Mouse (Mus musculus) ES-Bruce4 (cell line): ENCODE measurements around the gene Ahcyl1.

Source experiments
- CTCF ChIP-seq: IDR thresholded peaks from one replicate; pipeline ENCODE4 v1.8.1; 2011; ENCODE audit warnings: low read depth, low read length
- EP300 ChIP-seq: IDR thresholded peaks from 2 replicates; pipeline ENCODE4 v1.6.1; 2011; ENCODE audit warnings: low read depth, low read length; ENCODE audit not compliant: insufficient read depth
- POLR2A ChIP-seq: IDR thresholded peaks from one replicate; pipeline ENCODE4 v1.8.1; 2011; ENCODE audit warnings: low read length; ENCODE audit not compliant: insufficient read depth

DNA sequence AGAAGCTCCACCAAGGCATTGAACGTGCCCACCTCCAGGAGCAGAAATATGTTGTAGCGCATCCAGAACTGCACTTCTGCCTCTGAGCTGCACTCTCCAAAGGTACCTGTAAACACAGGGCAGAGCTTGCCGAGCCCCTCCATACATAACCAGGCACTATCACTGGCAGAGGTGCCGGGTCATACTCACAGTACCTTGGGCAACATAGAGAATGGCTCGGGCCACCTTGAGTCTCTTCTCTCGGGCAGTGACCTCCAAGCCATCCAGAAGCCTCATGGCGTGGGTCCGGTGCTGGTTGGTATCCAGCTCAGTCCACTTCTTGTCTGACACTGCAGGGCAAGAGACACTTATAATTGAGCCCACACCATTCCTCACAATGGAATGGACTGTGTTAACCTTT, 69.6 kb downstream of the Ahcyl1 start:
- TF ChIP-seq CTCF (no peak), POLR2A (no peak), EP300 (no peak)
